Mouse (Mus musculus) embryo, embryonic 11.5 days (tissue): Measurements from ENCODE around the gene Mitf.

Experiments used
- DNase-seq: peaks from one replicate; pipeline ENCODE4 v3.0.0-alpha.2; 2012; ENCODE audit warnings: low read depth, low spot score

Gene Mitf

GRCm38 (mm10) chr6:97806781-97807743 is at the start of gene Mitf:
TSS of gene Mitf (plus strand) at chr6:97807052.
- DNase-seq: peak; percentile 86

- DNase-seq: no peak
Observed at GRCm38 (mm10) chr6:97757361-97757760, 49.5 kb upstream of the Mitf start.

GRCm38 (mm10) chr6:97758884-97759283 is 48.0 kb upstream of the Mitf start:
- no peak for DNase-seq

- peak; percentile 45 for DNase-seq
Observed at GRCm38 (mm10) chr6:97759301-97759700, 47.6 kb upstream of the Mitf start.

- no peak for DNase-seq
Observed at GRCm38 (mm10) chr6:97761326-97761725, 45.5 kb upstream of the Mitf start.

- DNase-seq: no peak
Observed at GRCm38 (mm10) chr6:97763970-97764369, 42.9 kb upstream of the Mitf start.

- DNase-seq: no peak
Observed at GRCm38 (mm10) chr6:97767836-97768235, 39.0 kb upstream of the Mitf start.

GRCm38 (mm10) chr6:97769549-97769948 is 37.3 kb upstream of the Mitf start:
- no peak for DNase-seq

GRCm38 (mm10) chr6:97781316-97781715 is 25.5 kb upstream of the Mitf start:
- no peak for DNase-seq

GRCm38 (mm10) chr6:97782291-97782690 is 24.6 kb upstream of the Mitf start:
- no peak for DNase-seq

GRCm38 (mm10) chr6:97786871-97787270 is 20.0 kb upstream of the Mitf start:
- no peak for DNase-seq

GRCm38 (mm10) chr6:97788361-97788974 is 18.4 kb upstream of the Mitf start:
- no peak for DNase-seq

- no peak for DNase-seq
Observed at GRCm38 (mm10) chr6:97789700-97790099, 17.2 kb upstream of the Mitf start.

GRCm38 (mm10) chr6:97792104-97792503 is 14.7 kb upstream of the Mitf start:
- no peak for DNase-seq

- DNase-seq: no peak
Observed at GRCm38 (mm10) chr6:97795175-97795574, 11.7 kb upstream of the Mitf start.

- no peak for DNase-seq
Observed at GRCm38 (mm10) chr6:97800615-97801014, 6.2 kb upstream of the Mitf start.

GRCm38 (mm10) chr6:97806051-97806450 is 801 bp upstream of the Mitf start:
- DNase-seq: no peak

GRCm38 (mm10) chr6:97814191-97814590 is 7.3 kb downstream of the Mitf start:
- DNase-seq: no peak

- no peak for DNase-seq
Observed at GRCm38 (mm10) chr6:97815723-97816122, 8.9 kb downstream of the Mitf start.

GRCm38 (mm10) chr6:97816806-97817205 is 10.0 kb downstream of the Mitf start:
- DNase-seq: no peak

- DNase-seq: no peak
Observed at GRCm38 (mm10) chr6:97818128-97818527, 11.3 kb downstream of the Mitf start.

GRCm38 (mm10) chr6:97818948-97819347 is 12.1 kb downstream of the Mitf start:
- DNase-seq: no peak

GRCm38 (mm10) chr6:97820505-97820904 is 13.7 kb downstream of the Mitf start:
- DNase-seq: no peak
